Mouse (Mus musculus): ENCODE results near the gene Ctrc. TPM values are rescaled to one million over a fixed set of nuclear protein-coding genes. Genes with fewer than 3 reads are reported as not detected.

The Ctrc gene
- polyA plus RNA-seq (2017; shearing (Covaris generic)) = not detected

GRCm38 (mm10) chr4:141845999-141846398, at the start of gene Ctrc:
TSS of gene Ctrc (minus strand) at chr4:141846359.

GRCm38 (mm10) chr4:141874601-141875460, 28.7 kb upstream of the Ctrc start, which contains the start of gene Efhd2:
TSS of gene Efhd2 (minus strand) at chr4:141874920.

GRCm38 (mm10) chr4:141826060-141826459, 20.1 kb downstream of the Ctrc start, which contains the start of gene Cela2a:
TSS of gene Cela2a (minus strand) at chr4:141826160.

GRCm38 (mm10) chr4:141793282-141794151, 52.6 kb downstream of the Ctrc start, which contains the start of gene Casp9:
TSS of gene Casp9 (plus strand) at chr4:141793612.

GRCm38 (mm10) chr4:141790524-141790990, 55.6 kb downstream of the Ctrc start, which contains the start of gene Dnajc16:
TSS of gene Dnajc16 (minus strand) at chr4:141790931.

Other genes with a start within 250 kb of the Ctrc start
- 0.19 TPM for gene Fblim1, start 240.3 kb downstream of the Ctrc start, polyA plus RNA-seq (2017; shearing (Covaris generic))
- 0.12 TPM for gene Tmem82, start 227.7 kb downstream of the Ctrc start, polyA plus RNA-seq (2017; shearing (Covaris generic))
- not detected for gene Slc25a34, start 222.5 kb downstream of the Ctrc start, polyA plus RNA-seq (2017; shearing (Covaris generic))
- 11.3 TPM for gene Plekhm2, start 181.5 kb downstream of the Ctrc start, polyA plus RNA-seq (2017; shearing (Covaris generic))
- gene Rsc1a1, start 160.8 kb downstream of the Ctrc start, polyA plus RNA-seq (2017; shearing (Covaris generic)) = not detected
- gene Ddi2, start 122.9 kb downstream of the Ctrc start, polyA plus RNA-seq (2017; shearing (Covaris generic)) = 25.9 TPM
- not detected for gene Agmat, start 99.7 kb downstream of the Ctrc start, polyA plus RNA-seq (2017; shearing (Covaris generic))
- gene Dnajc16, start 55.4 kb downstream of the Ctrc start, polyA plus RNA-seq (2017; shearing (Covaris generic)) = 4.5 TPM
- 18.5 TPM for gene Casp9, start 52.7 kb downstream of the Ctrc start, polyA plus RNA-seq (2017; shearing (Covaris generic))
- 0.47 TPM for gene Cela2a, start 20.2 kb downstream of the Ctrc start, polyA plus RNA-seq (2017; shearing (Covaris generic))
- gene Efhd2, start 28.6 kb upstream of the Ctrc start, polyA plus RNA-seq (2017; shearing (Covaris generic)) = 114 TPM
- gene Fhad1, start 168.7 kb upstream of the Ctrc start, polyA plus RNA-seq (2017; shearing (Covaris generic)) = 0.29 TPM
- 1.3 TPM for gene Tmem51, start 237.9 kb upstream of the Ctrc start, polyA plus RNA-seq (2017; shearing (Covaris generic))

Data from CD4-positive, CD25-positive, alpha-beta regulatory T cell (primary cell).